Mouse (Mus musculus): Measurements from ENCODE around the gene Mtif3.
A peak's percentile ranks its signal among the peaks of the same experiment; 100 is the strongest.

Gene Mtif3

GRCm38 (mm10) chr5:146916806-146917205, 46.8 kb downstream of the Mtif3 start:
- no peak for DNase-seq (ENCODE audit: extremely low spot score, low spot score)

GRCm38 (mm10) chr5:146916273-146916672, 47.3 kb downstream of the Mtif3 start:
- no peak for DNase-seq (ENCODE audit: extremely low spot score, low spot score)

- DNase-seq (ENCODE audit: extremely low spot score, low spot score), result peak; percentile 53
These were observed 49.4 kb downstream of the Mtif3 start for GRCm38 (mm10) chr5:146914088-146914766.

GRCm38 (mm10) chr5:146913355-146913754, 50.2 kb downstream of the Mtif3 start:
- no peak for DNase-seq (ENCODE audit: extremely low spot score, low spot score)

- DNase-seq (ENCODE audit: extremely low spot score, low spot score), result no peak
These were observed 51.4 kb downstream of the Mtif3 start for GRCm38 (mm10) chr5:146912206-146912605.

GRCm38 (mm10) chr5:146908629-146909028, 55.0 kb downstream of the Mtif3 start:
- DNase-seq (ENCODE audit: extremely low spot score, low spot score), result no peak

- no peak for DNase-seq (ENCODE audit: extremely low spot score, low spot score)
These were observed 56.1 kb downstream of the Mtif3 start for GRCm38 (mm10) chr5:146907533-146907932.

GRCm38 (mm10) chr5:146905486-146906172, 58.0 kb downstream of the Mtif3 start:
- DNase-seq (ENCODE audit: extremely low spot score, low spot score), result peak; percentile 86

- peak; percentile 72 for DNase-seq (ENCODE audit: extremely low spot score, low spot score)
These were observed 59.2 kb downstream of the Mtif3 start for GRCm38 (mm10) chr5:146904404-146904803.

Measured in neural tube, embryonic 10.5 days (tissue).